Mouse (Mus musculus) C2C12 (cell line): Measurements from ENCODE around the gene Papss2.

ENCODE experiments used
- CEBPB ChIP-seq: IDR thresholded peaks from one replicate; pipeline ENCODE4 v1.6.1; 2011; ENCODE audit warnings: low read depth, mild to moderate bottlenecking, control low read depth, moderate library complexity
- CTCF ChIP-seq: IDR thresholded peaks from one replicate; pipeline ENCODE4 v1.5.1; 2011; ENCODE audit not compliant: control insufficient read depth, insufficient read depth, insufficient read length
- FOSL1 ChIP-seq: IDR thresholded peaks from one replicate; pipeline ENCODE4 v1.8.0; 2011; ENCODE audit warnings: mild to moderate bottlenecking, low read length; ENCODE audit not compliant: poor library complexity, insufficient read depth, severe bottlenecking
- MAX ChIP-seq: IDR thresholded peaks from one replicate; pipeline ENCODE4 v1.6.1; 2011; ENCODE audit warnings: mild to moderate bottlenecking, control low read depth
- MYOG ChIP-seq: IDR thresholded peaks from one replicate; pipeline ENCODE4 v1.6.1; 2011; ENCODE audit not compliant: control insufficient read depth, insufficient read length; ENCODE audit errors: extremely low read depth
- USF1 ChIP-seq: IDR thresholded peaks from one replicate; pipeline ENCODE4 v1.6.1; 2011; ENCODE audit warnings: low read depth, mild to moderate bottlenecking, control low read depth, moderate library complexity

GRCm38 (mm10) chr19:32683081-32683480 is 87.5 kb downstream of the Papss2 start:
- TF ChIP-seq CTCF (no peak), MAX (no peak), MYOG (no peak), USF1 (no peak), FOSL1 (no peak), CEBPB (no peak)
